Mouse (Mus musculus): ENCODE results near the gene Sbds.

DNA sequence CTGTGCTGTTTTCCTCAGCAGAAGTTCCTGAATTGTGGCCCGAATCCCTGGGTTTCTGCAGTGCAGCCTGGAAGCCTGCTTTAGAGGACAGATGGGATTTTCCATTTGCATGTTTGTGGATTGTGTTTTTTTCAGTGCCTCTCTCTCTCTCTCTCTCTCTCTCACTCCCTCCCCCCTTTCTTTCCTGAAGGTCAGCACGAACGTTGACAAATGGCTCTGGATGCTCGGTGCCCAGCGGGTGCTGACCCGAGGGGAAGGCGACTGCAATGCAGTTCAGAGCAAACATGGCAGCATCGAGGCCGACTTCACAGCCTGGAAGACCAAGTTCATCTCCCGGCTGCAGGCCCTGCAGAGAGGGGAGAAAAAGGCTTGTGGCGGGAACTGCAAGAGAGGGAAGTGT lies 13.6 kb upstream of the Sbds start:
- no peak for TF ChIP-seq CTCF (IDR thresholded peaks at IDR 0.05; ENCODE audit: low read depth)
- no peak for TF ChIP-seq EP300 (IDR thresholded peaks at IDR 0.05; ENCODE audit: low read depth)
